Mouse (Mus musculus) MEL (cell line): ENCODE data around the gene Gm12248.

Source experiments
- CTCF ChIP-seq, 3 experiments: IDR thresholded peaks in 2 of 3; conservative IDR thresholded peaks in 1 of 3; 2 replicates each; pipeline ENCODE4 v1.5.1; 2011 to 2012; ENCODE audit warnings: low read length in 3 of 3, low read depth in 2 of 3, mild to moderate bottlenecking in 2 of 3, improper control_type of control experiment in 1 of 3, inconsistent platforms in 1 of 3, mixed read lengths in 1 of 3, moderate library complexity in 1 of 3; ENCODE audit not compliant: control insufficient read depth in 1 of 3, insufficient read depth in 1 of 3, poor library complexity in 1 of 3, severe bottlenecking in 1 of 3
- GATA1 ChIP-seq: IDR thresholded peaks from 2 replicates; pipeline ENCODE4 v1.6.1; 2011; ENCODE audit warnings: low read depth, low read length, improper control_type of control experiment
- POLR2A ChIP-seq, 2 experiments: IDR thresholded peaks; 2 replicates each; pipeline ENCODE4 v1.6.1; 2011 to 2012; ENCODE audit warnings: low read length in 2 of 2, mild to moderate bottlenecking in 2 of 2, control low read depth in 1 of 2, improper control_type of control experiment in 1 of 2, low read depth in 1 of 2, moderate library complexity in 1 of 2; ENCODE audit not compliant: control insufficient read depth in 1 of 2, insufficient read depth in 1 of 2, poor library complexity in 1 of 2
- TAL1 ChIP-seq: IDR thresholded peaks from 2 replicates; pipeline ENCODE4 v1.6.1; 2012; ENCODE audit warnings: mild to moderate bottlenecking, inconsistent platforms, low read length, moderate library complexity, mixed read lengths
- TBP ChIP-seq: IDR thresholded peaks from 2 replicates; pipeline ENCODE4 v1.8.0; 2011; ENCODE audit warnings: low read depth, low read length, improper control_type of control experiment

DNA sequence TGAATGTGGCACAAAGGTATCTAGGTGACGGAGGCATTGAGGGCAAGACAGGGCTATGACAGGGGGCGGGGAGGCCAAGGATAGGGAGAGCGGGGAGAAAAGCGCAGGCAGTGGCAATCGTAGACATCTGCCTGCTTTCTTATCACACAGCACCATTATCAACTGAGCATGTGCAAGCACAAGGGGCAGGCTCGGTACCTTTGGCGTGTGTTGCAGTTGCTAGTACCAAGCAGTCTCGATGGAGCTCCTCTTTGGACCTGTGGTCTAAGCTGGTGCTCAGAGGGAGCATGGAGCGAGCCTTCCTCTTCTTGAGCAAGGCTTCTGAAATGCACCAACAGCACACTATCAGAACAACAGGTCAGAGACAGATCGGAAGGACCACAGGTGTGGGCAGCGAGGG lies 45.9 kb upstream of the Gm12248 start:
- no peak for TF ChIP-seq POLR2A (IDR thresholded peaks at IDR 0.05; ENCODE audit: control insufficient read depth in 1 of 2, insufficient read depth in 1 of 2, low read depth in 1 of 2, low read length in 2 of 2, poor library complexity in 1 of 2)
- TF ChIP-seq TBP = no peak
- no peak for TF ChIP-seq CTCF (IDR thresholded peaks at IDR 0.05 in 2 of 3, conservative IDR thresholded peaks at IDR 0.05 in 1 of 3; ENCODE audit: control insufficient read depth in 1 of 3, insufficient read depth in 1 of 3, low read depth in 2 of 3, low read length in 3 of 3, poor library complexity in 1 of 3, severe bottlenecking in 1 of 3)
- TF ChIP-seq GATA1 = no peak
- TF ChIP-seq TAL1 = no peak
